Mouse (Mus musculus): Measurements from ENCODE around the gene Capn11. TPM values are rescaled to one million over a fixed set of nuclear protein-coding genes. Genes with fewer than 3 reads are reported as not detected.
A peak's percentile ranks its signal among the peaks of the same experiment; 100 is the strongest.

Gene Capn11
- 1 to 10 TPM in 1 of 2 experiments, under 1 TPM in 1; 0.68 to 3.0 TPM for total RNA-seq (2021)
- long read RNA-seq, partial matches to known transcripts = 0 of 4 reads
- long read RNA-seq, other reads (novel, unspliced or antisense) = 4 of 4 reads

GRCm38 (mm10) chr17:45659225-45659624 lies at the start of gene Capn11:
Gene Capn11 (minus strand): TSS chr17:45659325.
- DNase-seq (ENCODE audit: low spot score in 2 of 2) = no peak

DNA sequence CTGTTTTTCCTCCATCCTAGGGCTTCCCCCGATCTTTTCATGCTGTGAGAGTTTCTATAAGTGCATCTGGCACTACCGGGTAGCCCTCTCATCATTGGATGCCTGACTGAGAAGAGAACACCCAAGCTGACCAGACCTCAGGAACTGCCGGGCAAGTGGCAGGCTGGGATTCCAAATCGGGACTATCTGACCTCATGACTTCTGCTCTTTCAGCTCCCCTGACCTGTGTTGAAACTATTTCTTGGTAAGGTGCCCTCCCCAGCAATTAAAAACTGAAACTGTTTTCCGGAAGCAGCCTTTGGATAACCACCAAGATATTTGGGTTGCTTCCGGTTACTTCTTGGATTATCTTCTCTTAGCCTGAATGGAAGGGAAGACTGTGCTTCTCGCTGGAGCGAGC lies 49.1 kb upstream of the Capn11 start:
- no peak for DNase-seq (ENCODE audit: low spot score in 2 of 2)

GRCm38 (mm10) chr17:45707376-45707775 lies 48.3 kb upstream of the Capn11 start:
- DNase-seq (ENCODE audit: low spot score in 2 of 2) = no peak

- no peak for DNase-seq (ENCODE audit: low spot score in 2 of 2)
Measured at GRCm38 (mm10) chr17:45706796-45707195, 47.7 kb upstream of the Capn11 start.

GRCm38 (mm10) chr17:45703187-45703586 lies 44.1 kb upstream of the Capn11 start:
- no peak for DNase-seq (ENCODE audit: low spot score in 2 of 2)

DNA sequence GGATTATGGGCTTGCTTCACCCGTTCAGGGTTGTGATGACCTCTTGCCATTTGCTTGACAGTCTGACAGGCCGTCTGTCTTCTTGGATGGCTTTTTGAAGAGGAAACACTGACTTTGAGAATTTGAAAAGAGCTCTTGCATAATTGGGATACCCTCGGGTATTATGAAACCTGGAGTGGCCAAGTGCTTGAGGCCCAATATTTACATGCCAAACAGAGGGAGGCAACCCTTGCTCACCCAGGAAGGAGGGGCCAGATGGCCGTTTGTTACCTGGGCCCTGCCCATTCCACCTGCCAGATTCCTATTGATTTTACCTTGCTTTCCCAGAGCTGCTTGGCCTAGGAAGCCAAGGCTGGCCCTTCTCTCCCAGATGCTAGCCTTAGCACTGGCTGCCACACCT lies 43.1 kb upstream of the Capn11 start:
- DNase-seq (ENCODE audit: low spot score in 2 of 2) = no peak

- DNase-seq (ENCODE audit: low spot score in 2 of 2) = no peak
Measured at GRCm38 (mm10) chr17:45701236-45701591, 42.1 kb upstream of the Capn11 start.

GRCm38 (mm10) chr17:45700496-45701235 lies 41.5 kb upstream of the Capn11 start:
- DNase-seq (ENCODE audit: low spot score in 2 of 2) = no peak

GRCm38 (mm10) chr17:45699039-45699740 lies 40.1 kb upstream of the Capn11 start:
- no peak for DNase-seq (ENCODE audit: low spot score in 2 of 2)

- DNase-seq (ENCODE audit: low spot score in 2 of 2) = no peak
Measured at GRCm38 (mm10) chr17:45698368-45698767, 39.2 kb upstream of the Capn11 start.

GRCm38 (mm10) chr17:45696981-45697380 lies 37.9 kb upstream of the Capn11 start:
- no peak for DNase-seq (ENCODE audit: low spot score in 2 of 2)

- no peak for DNase-seq (ENCODE audit: low spot score in 2 of 2)
Measured at GRCm38 (mm10) chr17:45695227-45696120, 36.3 kb upstream of the Capn11 start.

- no peak for DNase-seq (ENCODE audit: low spot score in 2 of 2)
Measured at GRCm38 (mm10) chr17:45693812-45694565, 34.9 kb upstream of the Capn11 start.

DNA sequence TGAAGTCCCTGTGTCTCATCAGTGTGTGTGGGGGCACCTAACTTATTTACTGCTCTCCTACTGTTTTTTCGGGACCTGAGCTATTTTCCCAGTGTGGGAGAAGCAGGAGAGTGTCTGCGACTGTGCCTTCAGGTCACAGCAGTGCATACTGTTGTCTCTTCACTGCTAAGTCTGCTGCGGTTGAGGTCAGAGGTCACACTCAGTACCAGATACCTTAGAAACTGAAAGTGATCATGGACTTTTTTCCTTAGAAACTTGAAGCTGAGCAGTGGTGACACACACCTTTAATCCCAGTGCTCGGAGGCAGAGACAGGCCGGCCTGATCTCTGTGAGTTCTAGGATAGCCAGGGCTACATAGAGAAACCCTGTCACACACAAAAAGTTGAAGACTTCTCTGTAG lies 33.0 kb upstream of the Capn11 start:
- no peak for DNase-seq (ENCODE audit: low spot score in 2 of 2)

GRCm38 (mm10) chr17:45690044-45690443 lies 30.9 kb upstream of the Capn11 start:
- no peak for DNase-seq (ENCODE audit: low spot score in 2 of 2)

- DNase-seq (ENCODE audit: low spot score in 2 of 2) = no peak
Measured at GRCm38 (mm10) chr17:45689120-45689519, 30.0 kb upstream of the Capn11 start.

DNA sequence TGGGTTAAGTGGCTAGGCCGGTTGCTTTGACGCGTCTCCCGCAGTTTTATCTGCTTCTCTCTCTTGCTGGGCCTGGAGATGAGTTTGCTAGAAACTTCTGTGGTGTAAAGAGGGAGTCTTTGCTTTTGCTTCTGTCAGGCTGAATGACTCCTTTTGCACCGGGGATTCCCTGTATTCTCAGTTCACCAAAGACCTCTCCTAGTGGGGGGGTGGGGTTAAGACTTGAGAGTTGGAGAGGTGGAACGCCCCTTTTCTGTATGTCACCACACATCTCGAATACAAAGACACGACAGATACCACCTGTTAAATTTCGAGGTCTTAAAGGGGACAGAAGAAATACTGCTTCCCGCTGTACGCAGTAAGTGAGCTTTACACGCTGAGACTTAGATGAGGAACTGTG lies 27.6 kb upstream of the Capn11 start, which contains the start of gene Tmem63b:
Gene Tmem63b (minus strand): TSS at position 190 of the 400 bp plus-strand sequence.
- DNase-seq (ENCODE audit: low spot score in 2 of 2) = no peak

- peak; percentile 85 to 94 for DNase-seq (ENCODE audit: low spot score in 2 of 2)
Measured at GRCm38 (mm10) chr17:45686093-45686619, 27.0 kb upstream of the Capn11 start, which contains the start of gene Mrpl14. Gene Mrpl14 (plus strand): TSS chr17:45686322.

GRCm38 (mm10) chr17:45685171-45686092 lies 26.3 kb upstream of the Capn11 start:
- peak in 1 of 2 experiments; percentile 42 for DNase-seq (ENCODE audit: low spot score in 2 of 2)

Data from layer of hippocampus, adult 18-20 months (tissue).